Mouse (Mus musculus): ENCODE data around the gene Lcp1.
"Not testable (repeated sequence)": the region's sequence is repeated elsewhere in the genome, so short reads cannot be mapped to it uniquely, and the experiment has no call there.

Gene Lcp1

GRCm38 (mm10) chr14:75130501-75131318, at the start of gene Lcp1, which contains the start of gene Lrrc63:
Lcp1 (plus strand) TSS chr14:75131101.
Lrrc63 (minus strand) TSS chr14:75130881.
- in situ Hi-C loops (cut with MboI, MseI), result no loop called here

- in situ Hi-C loops (cut with MboI, MseI), result no loop called here
These were observed 27.9 kb upstream of the Lcp1 start for GRCm38 (mm10) chr14:75102956-75103355.

- in situ Hi-C loops (cut with MboI, MseI), result no loop called here
These were observed 9.2 kb upstream of the Lcp1 start for GRCm38 (mm10) chr14:75121658-75122057.

- in situ Hi-C loops (cut with MboI, MseI), result no loop called here
These were observed 529 bp downstream of the Lcp1 start for GRCm38 (mm10) chr14:75131324-75131935.

GRCm38 (mm10) chr14:75136119-75136966, 5.4 kb downstream of the Lcp1 start:
- in situ Hi-C loops (cut with MboI, MseI), result no loop called here

- in situ Hi-C loops (cut with MboI, MseI), result no loop called here
These were observed 7.6 kb downstream of the Lcp1 start for GRCm38 (mm10) chr14:75138503-75138902.

GRCm38 (mm10) chr14:75139225-75139624, 8.3 kb downstream of the Lcp1 start:
- in situ Hi-C loops (cut with MboI, MseI), result no loop called here

- in situ Hi-C loops (cut with MboI, MseI), result not testable (repeated sequence)
These were observed 16.8 kb downstream of the Lcp1 start for GRCm38 (mm10) chr14:75147706-75148105.

GRCm38 (mm10) chr14:75148229-75148628, 17.3 kb downstream of the Lcp1 start:
- in situ Hi-C loops (cut with MboI, MseI), result no loop called here

GRCm38 (mm10) chr14:75150653-75151052, 19.8 kb downstream of the Lcp1 start:
- in situ Hi-C loops (cut with MboI, MseI), result loop anchor here in 1 of 2 experiments (25.0 kb wide), 1 partner anchor 938 kb away; no protein-coding TSS in a partner anchor

- in situ Hi-C loops (cut with MboI, MseI), result loop anchor here in 1 of 2 experiments (25.0 kb wide), 1 partner anchor 939 kb away; no protein-coding TSS in a partner anchor
These were observed 20.2 kb downstream of the Lcp1 start for GRCm38 (mm10) chr14:75151146-75151545.

GRCm38 (mm10) chr14:75154481-75154880, 23.6 kb downstream of the Lcp1 start:
- in situ Hi-C loops (cut with MboI, MseI), result loop anchor here in 1 of 2 experiments (25.0 kb wide), 1 partner anchor 942 kb away; no protein-coding TSS in a partner anchor

- in situ Hi-C loops (cut with MboI, MseI), result loop anchor here in 1 of 2 experiments (25.0 kb wide), 1 partner anchor 947 kb away; no protein-coding TSS in a partner anchor
These were observed 28.5 kb downstream of the Lcp1 start for GRCm38 (mm10) chr14:75159375-75159774.

- in situ Hi-C loops (cut with MboI, MseI), result loop anchor here in 1 of 2 experiments (25.0 kb wide), 1 partner anchor 952 kb away; no protein-coding TSS in a partner anchor
These were observed 33.0 kb downstream of the Lcp1 start for GRCm38 (mm10) chr14:75163866-75164265.

- in situ Hi-C loops (cut with MboI, MseI), result loop anchor here in 1 of 2 experiments (25.0 kb wide), 1 partner anchor 952 kb away; no protein-coding TSS in a partner anchor
These were observed 33.4 kb downstream of the Lcp1 start for GRCm38 (mm10) chr14:75164345-75164744.

GRCm38 (mm10) chr14:75165574-75166131, 34.8 kb downstream of the Lcp1 start:
- in situ Hi-C loops (cut with MboI, MseI), result loop anchor here in 1 of 2 experiments (25.0 kb wide), 1 partner anchor 953 kb away; no protein-coding TSS in a partner anchor

GRCm38 (mm10) chr14:75168501-75168900, 37.6 kb downstream of the Lcp1 start:
- in situ Hi-C loops (cut with MboI, MseI), result loop anchor here in 1 of 2 experiments (25.0 kb wide), 1 partner anchor 956 kb away; no protein-coding TSS in a partner anchor

GRCm38 (mm10) chr14:75170546-75170945, 39.6 kb downstream of the Lcp1 start:
- in situ Hi-C loops (cut with MboI, MseI), result loop anchor here (5.0 to 25.0 kb wide), 3 partner anchors 98 to 958 kb away; no protein-coding TSS in a partner anchor

GRCm38 (mm10) chr14:75174296-75174695, 43.4 kb downstream of the Lcp1 start:
- in situ Hi-C loops (cut with MboI, MseI), result loop anchor here (5.0 to 25.0 kb wide), 3 partner anchors 102 to 962 kb away; no protein-coding TSS in a partner anchor

- in situ Hi-C loops (cut with MboI, MseI), result loop anchor here (5.0 to 25.0 kb wide), 3 partner anchors 103 to 963 kb away; no protein-coding TSS in a partner anchor
These were observed 44.0 kb downstream of the Lcp1 start for GRCm38 (mm10) chr14:75174731-75175555.
